Mouse (Mus musculus) adrenal gland, adult 10 weeks (tissue): Measurements from ENCODE around the gene Cela3b. TPM values are rescaled to one million over a fixed set of nuclear protein-coding genes. Genes with fewer than 3 reads are reported as not detected.

ENCODE experiments used
- polyA plus RNA-seq: library from polyadenylated mRNA; stranded (reverse); fragments of 350-450 nt; fragmentation: Illumina TruSeq; extraction: RNeasy Lipid Tissue Mini Kit (QIAGEN cat#74804); gene quantifications from one replicate; pipeline ENCODE4 v1.2.3, GENCODE M21; 2014; ENCODE audit warnings: low read depth, low replicate concordance

Cela3b gene
- polyA plus RNA-seq, result 0.70 TPM

DNA sequence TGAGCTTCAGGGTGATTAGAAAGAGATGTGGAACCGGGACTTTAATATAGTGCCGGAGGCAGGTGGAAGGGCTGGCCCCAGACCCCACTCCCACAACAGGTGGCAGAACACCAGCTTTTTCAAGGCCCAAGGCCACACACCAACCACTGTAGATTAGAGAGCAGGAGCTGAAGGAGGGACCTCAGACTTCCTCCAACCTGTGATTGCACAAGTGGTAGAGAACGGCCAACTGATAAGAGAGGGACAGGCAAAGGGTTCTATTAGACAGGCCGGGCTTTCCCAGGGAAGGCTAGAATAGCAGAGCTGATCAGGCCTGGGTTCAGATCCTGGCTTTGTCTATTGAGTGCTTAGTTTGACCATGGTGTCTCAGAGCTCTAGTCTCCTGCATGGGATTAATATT lies at the start of gene Cela3b:
Gene Cela3b (minus strand): TSS at position 39 of the 400 bp plus-strand sequence.

GRCm38 (mm10) chr4:137468260-137469080 lies 38.1 kb upstream of the Cela3b start, which contains the start of gene Hspg2:
TSS of gene Hspg2 (plus strand) at chr4:137468769.

GRCm38 (mm10) chr4:137453234-137453767 lies 23.0 kb upstream of the Cela3b start, which contains the start of gene 1700013G24Rik:
TSS of gene 1700013G24Rik (plus strand) at chr4:137453284.

DNA sequence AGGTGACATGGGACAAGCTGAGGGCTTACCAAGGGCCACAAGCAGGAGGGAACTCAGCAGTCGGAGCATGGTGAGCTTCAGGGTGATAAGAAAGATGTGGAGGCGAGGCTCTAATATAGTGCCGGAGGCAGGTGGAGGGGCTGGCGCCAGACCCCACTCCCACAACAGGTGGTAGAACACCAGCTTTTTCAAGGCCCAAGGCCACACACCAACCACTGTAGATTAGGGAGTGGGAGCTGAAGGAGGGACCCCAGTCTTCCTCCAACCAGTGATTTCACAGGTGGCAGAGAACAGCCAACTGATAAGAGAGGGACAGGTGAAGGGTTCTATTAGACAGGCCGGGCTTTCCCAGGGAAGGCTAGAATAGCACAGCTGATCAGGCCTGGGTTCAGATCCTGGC lies 20.6 kb downstream of the Cela3b start, which contains the start of gene Cela3a:
Gene Cela3a (minus strand): TSS at position 101 of the 400 bp plus-strand sequence.

Other genes starting within 250 kb of the Cela3b start
- 8.6 TPM for gene Wnt4, start 153.1 kb downstream of the Cela3b start, polyA plus RNA-seq
- gene Cdc42, start 72.8 kb downstream of the Cela3b start, polyA plus RNA-seq, result 1,817 TPM
- not detected for gene Cela3a, start 20.7 kb downstream of the Cela3b start, polyA plus RNA-seq
- not detected for gene 1700013G24Rik, start 22.7 kb upstream of the Cela3b start, polyA plus RNA-seq
- 0.23 TPM for gene Hspg2, start 38.2 kb upstream of the Cela3b start, polyA plus RNA-seq
- not detected for gene Ldlrad2, start 144.0 kb upstream of the Cela3b start, polyA plus RNA-seq
- gene Usp48, start 163.2 kb upstream of the Cela3b start, polyA plus RNA-seq, result 89.7 TPM
- gene Rap1gap, start 234.2 kb upstream of the Cela3b start, polyA plus RNA-seq, result 2.2 TPM